Mouse (Mus musculus) kidney, adult 8-10 months (tissue): ENCODE measurements around the gene Olfr556.
"Not testable (repeated sequence)": the region's sequence is repeated elsewhere in the genome, so short reads cannot be mapped to it uniquely, and the experiment has no call there.

Source experiments
- DNase-seq, 2 experiments: peaks; one replicate each; pipeline ENCODE4 v3.0.0; 2022

The Olfr556 gene

GRCm38 (mm10) chr7:102664599-102664998 lies at the start of gene Olfr556:
Gene Olfr556 (plus strand): TSS chr7:102664899.
- DNase-seq = no peak

- DNase-seq = no peak
These were observed 46.6 kb upstream of the Olfr556 start, which contains the start of gene Olfr553 for GRCm38 (mm10) chr7:102618118-102618517. Gene Olfr553 (minus strand): TSS chr7:102618218.

GRCm38 (mm10) chr7:102619608-102620007 lies 45.1 kb upstream of the Olfr556 start:
- no peak for DNase-seq

- DNase-seq = not testable (repeated sequence)
These were observed 44.3 kb upstream of the Olfr556 start for GRCm38 (mm10) chr7:102620368-102620767.

GRCm38 (mm10) chr7:102636665-102637064 lies 28.0 kb upstream of the Olfr556 start:
- peak; percentile 19 to 46 for DNase-seq

GRCm38 (mm10) chr7:102638132-102638531 lies 26.6 kb upstream of the Olfr556 start, which contains the start of gene Olfr554:
Gene Olfr554 (plus strand): TSS chr7:102638432.
- DNase-seq = no peak

- DNase-seq = not testable (repeated sequence)
These were observed 19.8 kb upstream of the Olfr556 start for GRCm38 (mm10) chr7:102644945-102645344.

GRCm38 (mm10) chr7:102658523-102658922 lies 6.2 kb upstream of the Olfr556 start, which contains the start of gene Olfr555:
Gene Olfr555 (plus strand): TSS chr7:102658823.
- no peak for DNase-seq

GRCm38 (mm10) chr7:102665378-102665777 lies 679 bp downstream of the Olfr556 start:
- no peak for DNase-seq

GRCm38 (mm10) chr7:102676225-102676624 lies 11.5 kb downstream of the Olfr556 start:
- no peak for DNase-seq

GRCm38 (mm10) chr7:102681916-102682315 lies 17.2 kb downstream of the Olfr556 start:
- DNase-seq = no peak

GRCm38 (mm10) chr7:102686944-102687501 lies 22.3 kb downstream of the Olfr556 start, which contains the start of gene Trim68:
Gene Trim68 (minus strand): TSS chr7:102687327.
- DNase-seq = peak; percentile 83 to 86

- peak in 1 of 2 experiments; percentile 11 for DNase-seq
These were observed 30.8 kb downstream of the Olfr556 start, which contains the start of gene Olfr557 for GRCm38 (mm10) chr7:102695358-102696125. Gene Olfr557 (plus strand): TSS chr7:102695910.

- no peak for DNase-seq
These were observed 33.8 kb downstream of the Olfr556 start for GRCm38 (mm10) chr7:102698461-102698860.

- DNase-seq = no peak
These were observed 37.2 kb downstream of the Olfr556 start, which contains the start of gene Olfr558 for GRCm38 (mm10) chr7:102701915-102702314. Gene Olfr558 (plus strand): TSS chr7:102702215.

GRCm38 (mm10) chr7:102718970-102719369 lies 54.3 kb downstream of the Olfr556 start, which contains the start of gene Olfr33:
Gene Olfr33 (minus strand): TSS chr7:102719070.
- no peak for DNase-seq
